Mouse (Mus musculus) neural tube, embryonic 15.5 days (tissue): ENCODE measurements around the gene Kctd14. TPM values are rescaled to one million over a fixed set of nuclear protein-coding genes. Genes with fewer than 3 reads are reported as not detected.
A peak's percentile ranks its signal among the peaks of the same experiment; 100 is the strongest.

Experiments used
- ATAC-seq: fragments of 200-750 bp; cut with Nextera tagmentation; 2 replicates; pipeline ENCODE4 v1.8.0; 2017; ENCODE audit warnings: mild to moderate bottlenecking, moderate TSS enrichment, moderate library complexity; ENCODE audit not compliant: low FRiP score
- H3K27ac ChIP-seq: fragments of 300-500 bp; sonication (generic); replicated peaks from 2 replicates; pipeline ENCODE4 v1.5.1; 2015; ENCODE audit warnings: mild to moderate bottlenecking, inconsistent platforms
- H3K27me3 ChIP-seq: fragments of 300-500 bp; sonication (generic); replicated peaks from 2 replicates; pipeline ENCODE4 v1.6.1; 2015; ENCODE audit warnings: inconsistent platforms
- H3K36me3 ChIP-seq: fragments of 300-500 bp; sonication (generic); 2 replicates; pipeline ENCODE4 v1.6.1; 2015; ENCODE audit warnings: inconsistent platforms
- H3K4me1 ChIP-seq: fragments of 300-500 bp; sonication (generic); 2 replicates; pipeline ENCODE4 v1.6.1; 2015; ENCODE audit warnings: inconsistent platforms
- H3K4me2 ChIP-seq: fragments of 300-500 bp; sonication (generic); 2 replicates; pipeline ENCODE4 v1.6.1; 2015; ENCODE audit warnings: inconsistent platforms, mild to moderate bottlenecking, moderate library complexity
- H3K4me3 ChIP-seq: fragments of 300-500 bp; sonication (generic); replicated peaks from 2 replicates; pipeline ENCODE4 v1.5.1; 2015; ENCODE audit warnings: mild to moderate bottlenecking, inconsistent platforms
- H3K9ac ChIP-seq: fragments of 300-500 bp; sonication (generic); replicated peaks from 2 replicates; pipeline ENCODE4 v1.6.1; 2015; ENCODE audit warnings: mild to moderate bottlenecking, inconsistent platforms
- H3K9me3 ChIP-seq: fragments of 300-500 bp; sonication (generic); replicated peaks from 2 replicates; pipeline ENCODE4 v1.6.1; 2016; ENCODE audit warnings: inconsistent platforms
- WGBS: fragments of 180-500 bp; shearing (Covaris S2); methylation state at CpG from one replicate; pipeline ENCODE4 v1.1.7; 2015; ENCODE audit warnings: mixed read lengths; 5-methylcytosine and 5-hydroxymethylcytosine counted together
- polyA plus RNA-seq: library from polyadenylated mRNA; unstranded; fragments of >200 nt; fragmentation: Nextera tagmentation; extraction: Ambion mirVana; gene quantifications from 2 replicates; pipeline ENCODE4 v1.2.1, GENCODE M21; 2015

Kctd14 gene
- polyA plus RNA-seq, 1 experiment from 2014 or later: 2.1 TPM

DNA sequence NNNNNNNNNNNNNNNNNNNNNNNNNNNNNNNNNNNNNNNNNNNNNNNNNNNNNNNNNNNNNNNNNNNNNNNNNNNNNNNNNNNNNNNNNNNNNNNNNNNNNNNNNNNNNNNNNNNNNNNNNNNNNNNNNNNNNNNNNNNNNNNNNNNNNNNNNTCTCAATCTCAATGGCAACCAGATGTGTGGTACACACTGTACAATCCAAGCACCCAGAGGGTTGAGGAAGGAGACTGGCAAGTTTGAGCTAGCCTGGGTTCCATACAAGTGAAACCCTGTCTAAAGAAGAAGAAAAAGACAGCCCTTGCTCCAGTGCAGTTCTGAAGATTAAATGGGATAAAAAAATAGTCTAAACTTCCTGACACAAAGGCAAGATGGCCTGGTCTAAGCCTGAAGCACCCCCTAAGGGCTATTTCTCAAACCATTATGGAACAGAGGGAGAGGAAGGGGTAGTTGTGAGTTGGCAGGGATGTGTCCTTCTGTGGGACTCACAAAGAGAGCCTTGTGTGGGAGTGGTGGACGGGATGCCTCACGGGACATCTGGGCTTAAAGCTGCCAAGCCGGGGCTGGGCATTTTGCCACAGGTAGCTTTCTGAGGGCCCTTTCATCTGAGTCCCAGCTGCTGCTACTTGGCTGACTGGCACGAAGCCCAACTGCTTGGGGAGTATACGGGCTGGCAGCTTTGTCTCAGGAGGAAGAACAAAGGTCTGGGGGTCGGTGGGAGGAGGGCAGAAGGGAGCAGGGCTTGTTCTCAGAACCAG lies 4.8 kb upstream of the Kctd14 start:
- WGBS: 26% methylated on average over 6 of the region's 6 CpGs
- H3K4me2 ChIP-seq: no peak overlapping the region
- H3K9ac ChIP-seq: no peak overlapping the region
- no peaks in the 10 kb centered on the region for H3K36me3 ChIP-seq
- peaks cover 3% of the 10 kb centered on the region; the same call in 1 of the 2 replicates for H3K4me1 ChIP-seq
- H3K27ac ChIP-seq: peak overlapping the region; percentile 83
- no peak overlapping the region for H3K4me3 ChIP-seq
- H3K9me3 ChIP-seq: no peaks in the 10 kb centered on the region
- ATAC-seq: peak; percentile 90
- no peaks in the 10 kb centered on the region for H3K27me3 ChIP-seq

- Histone ChIP-seq H3K9ac (no peak overlapping the region), H3K4me3 (no peak overlapping the region), H3K4me2 (peak overlapping the region; percentile 0; the same call in 1 of the 2 replicates), H3K27ac (peak overlapping the region; percentile 83), H3K9me3 (no peaks in the 10 kb centered on the region), H3K4me1 (peaks cover 3% of the 10 kb centered on the region; the same call in 1 of the 2 replicates), H3K27me3 (no peaks in the 10 kb centered on the region), H3K36me3 (no peaks in the 10 kb centered on the region)
- 31% methylated on average over 6 of the region's 6 CpGs for WGBS
- peak; percentile 67 for ATAC-seq
These were observed 4.0 kb upstream of the Kctd14 start for GRCm38 (mm10) chr7:97447050-97447531.

DNA sequence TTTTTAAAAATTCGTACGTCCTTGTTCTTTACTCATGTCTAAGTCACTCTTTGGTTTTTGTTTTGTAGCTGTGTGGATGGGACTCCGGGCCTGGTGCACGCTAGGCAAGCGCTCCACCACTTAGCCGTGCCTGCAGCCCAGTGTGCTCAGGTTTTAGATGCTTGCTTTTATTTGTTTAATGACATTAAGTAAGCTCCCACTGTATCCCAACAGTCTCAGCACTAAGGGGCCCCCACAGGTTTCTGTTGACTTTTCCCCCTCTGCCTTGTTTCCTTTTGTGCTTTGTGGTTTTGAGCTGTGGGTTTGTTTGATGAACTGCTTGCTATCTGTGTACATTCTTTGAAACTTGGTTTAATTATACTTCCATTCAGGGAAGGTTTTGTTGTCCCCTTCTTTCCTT lies 1.1 kb downstream of the Kctd14 start:
- H3K9ac ChIP-seq: no peak overlapping the region
- H3K9me3 ChIP-seq: no peaks in the 10 kb centered on the region
- H3K36me3 ChIP-seq: no peaks in the 10 kb centered on the region
- no peak overlapping the region for H3K4me3 ChIP-seq
- 0 out of 2 replicates have a peak, but pooled peaks cover 10% of the 10 kb centered on the region for H3K27me3 ChIP-seq
- WGBS: 83% methylated on average over 6 of the region's 6 CpGs
- no peak for ATAC-seq
- H3K4me2 ChIP-seq: no peak overlapping the region
- no peak overlapping the region for H3K27ac ChIP-seq
- peaks cover 13% of the 10 kb centered on the region for H3K4me1 ChIP-seq

DNA sequence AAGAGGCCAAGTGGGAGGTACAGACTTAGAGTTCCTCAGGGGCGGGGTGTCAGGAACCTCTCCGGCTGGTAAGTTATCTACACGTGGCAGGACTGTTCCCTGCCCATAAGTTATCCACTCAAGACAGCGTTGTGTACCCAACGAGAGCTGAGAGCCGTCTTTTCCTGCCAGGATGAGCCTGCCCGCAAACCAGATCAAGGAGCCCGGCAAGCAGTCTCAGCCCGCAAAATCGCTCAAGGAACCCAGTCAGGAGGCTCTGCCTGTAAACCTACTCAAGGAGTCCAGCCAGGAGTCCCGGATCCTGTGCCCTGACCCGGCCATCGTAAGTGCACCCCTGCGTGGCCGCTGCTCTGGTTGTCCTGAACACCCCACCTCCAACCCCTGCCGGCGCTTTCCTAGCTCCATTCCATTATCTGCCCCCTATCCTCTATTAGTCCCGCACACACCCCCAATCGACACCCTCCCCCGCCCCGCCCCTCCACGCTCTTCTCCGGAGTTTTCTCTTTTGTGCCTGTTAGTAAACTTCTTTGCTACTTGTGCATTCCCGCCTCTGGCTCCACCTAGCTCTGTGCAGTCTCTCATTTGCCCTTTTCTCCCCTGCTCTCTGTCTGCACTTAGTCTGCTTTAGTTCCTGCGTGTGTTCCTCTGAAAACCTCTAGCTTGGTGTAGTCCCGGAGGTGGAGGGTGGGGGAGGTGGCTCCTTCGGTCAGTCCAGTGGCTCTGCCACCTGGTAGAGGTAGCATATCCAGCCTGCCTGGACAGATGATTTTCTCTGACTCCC lies 2.2 kb downstream of the Kctd14 start:
- H3K4me3 ChIP-seq: peak overlapping the region; percentile 32
- 0 out of 2 replicates have a peak, but pooled peaks cover 10% of the 10 kb centered on the region for H3K27me3 ChIP-seq
- WGBS: 8% methylated on average over 27 of the region's 27 CpGs
- 0 out of 2 replicates have a peak overlapping the region, but pooled peaks have one; percentile 11 for H3K27ac ChIP-seq
- H3K4me1 ChIP-seq: peaks cover 10% of the 10 kb centered on the region; the same call in 1 of the 2 replicates
- no peaks in the 10 kb centered on the region for H3K36me3 ChIP-seq
- H3K9ac ChIP-seq: peak overlapping the region; percentile 23; the same call in 1 of the 2 replicates
- H3K9me3 ChIP-seq: no peaks in the 10 kb centered on the region
- ATAC-seq: peak; percentile 28; the same call in 1 of the 2 replicates
- H3K4me2 ChIP-seq: peak overlapping the region; percentile 59

DNA sequence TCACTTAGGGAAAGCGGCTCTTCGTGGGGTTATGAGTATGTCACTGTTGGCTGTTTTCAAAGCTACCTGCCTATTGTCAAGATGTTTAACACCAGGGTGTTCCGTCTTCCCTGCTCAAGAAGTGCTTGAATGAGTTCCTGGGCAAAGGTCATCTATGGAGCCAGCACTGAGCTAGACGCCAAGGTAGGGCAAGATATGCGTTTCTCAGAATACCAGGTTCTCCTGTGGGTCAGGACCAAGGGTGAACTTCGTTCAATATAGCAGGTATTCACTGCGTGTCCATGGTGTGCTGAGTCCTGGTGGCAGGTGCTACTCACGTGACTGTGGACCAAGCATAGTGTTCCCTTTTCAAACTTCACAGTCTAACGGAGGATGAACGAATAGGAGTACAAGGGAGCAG lies 3.7 kb downstream of the Kctd14 start:
- no peak for ATAC-seq
- Histone ChIP-seq H3K4me3 (no peak overlapping the region), H3K4me2 (no peak overlapping the region), H3K9me3 (no peaks in the 10 kb centered on the region), H3K27ac (no peak overlapping the region), H3K9ac (no peak overlapping the region), H3K27me3 (0 out of 2 replicates have a peak, but pooled peaks cover 10% of the 10 kb centered on the region), H3K36me3 (no peaks in the 10 kb centered on the region), H3K4me1 (peaks cover 10% of the 10 kb centered on the region; the same call in 1 of the 2 replicates)
- 96% methylated on average over 10 of the region's 10 CpGs for WGBS

DNA sequence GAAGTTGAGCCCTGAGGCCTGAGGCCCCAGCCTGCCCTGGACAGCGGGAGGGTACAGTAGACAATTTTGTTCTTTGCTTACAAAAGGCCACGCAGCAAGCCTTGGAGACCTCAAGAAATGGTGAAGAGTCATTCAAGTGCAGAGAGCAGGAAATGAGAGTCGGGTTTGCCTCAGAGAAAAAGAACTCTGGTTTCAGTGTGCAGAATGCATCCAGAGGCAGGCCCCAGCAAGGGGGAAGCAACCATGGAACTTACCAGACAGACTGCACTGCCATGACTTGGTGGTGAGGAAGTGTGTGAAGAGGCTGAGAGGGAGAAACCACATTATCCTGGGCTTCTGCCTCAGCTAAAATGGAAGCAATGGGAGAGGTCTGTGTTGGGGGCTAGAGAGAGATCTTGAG lies 4.5 kb downstream of the Kctd14 start:
- Histone ChIP-seq H3K9me3 (no peaks in the 10 kb centered on the region), H3K4me3 (no peak overlapping the region), H3K4me2 (no peak overlapping the region), H3K4me1 (peaks cover 10% of the 10 kb centered on the region; the same call in 1 of the 2 replicates), H3K27ac (no peak overlapping the region), H3K27me3 (0 out of 2 replicates have a peak, but pooled peaks cover 10% of the 10 kb centered on the region), H3K36me3 (no peaks in the 10 kb centered on the region), H3K9ac (no peak overlapping the region)
- ATAC-seq: no peak
- WGBS: 87% methylated on average over 3 of the region's 3 CpGs

- Histone ChIP-seq H3K9ac (no peak overlapping the region; the same call in 1 of the 2 replicates), H3K27ac (no peak overlapping the region), H3K4me2 (no peak overlapping the region), H3K27me3 (0 out of 2 replicates have a peak, but pooled peaks cover 4% of the 10 kb centered on the region), H3K4me3 (no peak overlapping the region), H3K9me3 (no peaks in the 10 kb centered on the region), H3K36me3 (no peaks in the 10 kb centered on the region), H3K4me1 (no peaks in the 10 kb centered on the region)
- 83% methylated on average over 5 of the region's 5 CpGs for WGBS
- no peak for ATAC-seq
These were observed 21.9 kb downstream of the Kctd14 start for GRCm38 (mm10) chr7:97473001-97473400.

- Histone ChIP-seq H3K4me1 (peaks cover 26% of the 10 kb centered on the region), H3K9me3 (no peaks in the 10 kb centered on the region), H3K36me3 (no peaks in the 10 kb centered on the region), H3K27me3 (0 out of 2 replicates have a peak, but pooled peaks cover 4% of the 10 kb centered on the region), H3K4me3 (no peak overlapping the region), H3K9ac (no peak overlapping the region), H3K27ac (no peak overlapping the region), H3K4me2 (no peak overlapping the region)
- ATAC-seq: no peak
- 65% methylated on average over 3 of the region's 3 CpGs for WGBS
These were observed 28.2 kb downstream of the Kctd14 start for GRCm38 (mm10) chr7:97479349-97479748.

DNA sequence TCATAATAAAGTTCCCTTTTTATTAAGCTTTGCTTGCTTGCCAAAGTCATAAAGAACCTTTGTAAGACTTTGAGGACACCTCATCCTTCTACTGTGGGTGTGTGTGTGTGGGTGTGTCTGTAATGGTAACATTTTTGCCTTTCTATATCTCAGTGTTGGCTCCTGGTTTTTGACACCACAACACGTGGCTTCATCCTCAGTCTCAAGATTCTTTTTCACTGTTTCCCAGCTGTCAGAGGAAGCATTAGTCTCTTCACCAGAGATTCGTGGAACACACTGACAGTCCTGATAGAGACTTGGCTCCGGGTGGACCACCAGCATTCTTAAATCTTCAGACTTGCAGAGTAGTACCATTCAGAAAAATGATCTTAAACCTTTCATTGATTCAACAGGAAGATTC lies 29.2 kb downstream of the Kctd14 start:
- peaks cover 8% of the 10 kb centered on the region for H3K36me3 ChIP-seq
- ATAC-seq: no peak
- H3K4me3 ChIP-seq: peak overlapping the region; percentile 84
- H3K4me1 ChIP-seq: peaks cover 26% of the 10 kb centered on the region
- 0 out of 2 replicates have a peak, but pooled peaks cover 4% of the 10 kb centered on the region for H3K27me3 ChIP-seq
- H3K9ac ChIP-seq: no peak overlapping the region
- no peak overlapping the region for H3K27ac ChIP-seq
- H3K4me2 ChIP-seq: peak overlapping the region; percentile 82
- 26% methylated on average over 3 of the region's 3 CpGs for WGBS
- H3K9me3 ChIP-seq: no peaks in the 10 kb centered on the region

DNA sequence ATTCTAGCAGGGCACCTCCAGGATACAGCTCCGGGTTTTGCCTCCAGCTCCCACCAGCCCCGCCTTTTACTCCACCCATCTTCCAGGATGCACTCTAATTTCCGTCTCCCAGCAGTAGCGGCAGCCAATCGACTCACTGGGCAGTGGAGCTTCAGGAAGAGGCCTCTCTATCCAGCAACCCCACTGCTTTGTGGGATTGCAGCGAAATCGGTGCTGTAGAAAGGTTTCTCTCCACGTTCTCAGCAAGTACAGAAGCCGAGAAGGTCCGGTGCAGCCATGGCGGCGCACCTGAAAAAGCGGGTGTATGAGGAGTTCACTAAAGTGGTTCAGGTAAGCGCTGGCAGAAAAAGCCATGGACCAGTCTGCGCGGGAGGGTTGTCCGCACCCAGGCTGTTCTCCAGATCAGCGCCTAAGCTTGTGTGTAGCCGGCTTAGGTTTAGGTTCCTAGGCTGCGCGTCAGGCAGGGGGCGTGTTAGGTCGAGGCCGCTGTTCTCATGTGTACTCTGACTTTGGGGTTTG lies 29.8 kb downstream of the Kctd14 start, which contains the start of gene Ints4:
Gene Ints4 (plus strand): TSS at position 136 of the 519 bp plus-strand sequence.
- H3K27ac ChIP-seq: peak within 1 kb of the TSS; percentile 79
- no peaks in the 10 kb centered on the region for H3K9me3 ChIP-seq
- H3K4me1 ChIP-seq: peaks cover 26% of the 10 kb centered on the region
- peak within 1 kb of the TSS; percentile 63 for H3K9ac ChIP-seq
- peak; percentile 99 for ATAC-seq
- H3K4me3 ChIP-seq: peak within 1 kb of the TSS; percentile 84
- WGBS: under 1% methylated on average over 24 of the region's 24 CpGs
- peaks cover 13% of the 10 kb centered on the region for H3K36me3 ChIP-seq
- H3K27me3 ChIP-seq: 0 out of 2 replicates have a peak, but pooled peaks cover 4% of the 10 kb centered on the region
- peak within 1 kb of the TSS; percentile 82 for H3K4me2 ChIP-seq

DNA sequence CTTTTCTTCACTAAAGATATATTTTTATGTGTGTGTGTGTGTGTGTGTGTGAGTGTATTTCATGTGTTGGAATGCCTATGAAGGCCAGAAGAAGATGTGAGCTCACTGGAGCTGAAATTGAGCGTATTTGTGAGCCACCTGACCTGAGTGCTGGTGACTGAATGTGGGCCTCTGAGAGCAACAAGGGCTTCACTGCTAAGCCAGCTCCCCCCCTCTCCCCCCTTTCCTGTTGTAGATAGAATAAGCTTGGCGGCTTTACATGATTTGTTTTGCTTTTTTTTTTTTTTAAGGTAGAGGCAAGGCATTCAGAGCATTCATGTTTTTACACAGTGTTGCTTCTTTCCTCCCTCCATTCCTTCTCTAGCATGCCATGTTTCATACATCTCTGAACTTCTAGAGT lies 32.3 kb downstream of the Kctd14 start:
- H3K27me3 ChIP-seq: no peaks in the 10 kb centered on the region
- H3K9me3 ChIP-seq: no peaks in the 10 kb centered on the region
- WGBS: 78% methylated on average over 2 of the region's 2 CpGs
- peaks cover 26% of the 10 kb centered on the region for H3K4me1 ChIP-seq
- H3K27ac ChIP-seq: no peak overlapping the region
- H3K4me3 ChIP-seq: no peak overlapping the region
- H3K36me3 ChIP-seq: peaks cover 34% of the 10 kb centered on the region
- no peak overlapping the region for H3K4me2 ChIP-seq
- no peak overlapping the region for H3K9ac ChIP-seq
- no peak for ATAC-seq
